Mouse (Mus musculus): ENCODE measurements around the gene Syndig1.
A peak's percentile ranks its signal among the peaks of the same experiment; 100 is the strongest.

Syndig1 gene

GRCm38 (mm10) chr2:149828911-149829310, at the start of gene Syndig1:
Gene Syndig1 (plus strand): TSS chr2:149829211.
- no peak for DNase-seq

GRCm38 (mm10) chr2:149798613-149799012, 30.4 kb upstream of the Syndig1 start:
- DNase-seq = no peak

- no peak for DNase-seq
Measured at GRCm38 (mm10) chr2:149804599-149805140, 24.3 kb upstream of the Syndig1 start.

GRCm38 (mm10) chr2:149805256-149805655, 23.8 kb upstream of the Syndig1 start:
- no peak for DNase-seq

- no peak for DNase-seq
Measured at GRCm38 (mm10) chr2:149812899-149813298, 16.1 kb upstream of the Syndig1 start.

- no peak for DNase-seq
Measured at GRCm38 (mm10) chr2:149818395-149818794, 10.6 kb upstream of the Syndig1 start.

GRCm38 (mm10) chr2:149819751-149820150, 9.3 kb upstream of the Syndig1 start:
- no peak for DNase-seq

GRCm38 (mm10) chr2:149820201-149820600, 8.8 kb upstream of the Syndig1 start:
- DNase-seq = no peak

- no peak for DNase-seq
Measured at GRCm38 (mm10) chr2:149829955-149830535, 1.0 kb downstream of the Syndig1 start.

GRCm38 (mm10) chr2:149830536-149831458, 1.8 kb downstream of the Syndig1 start, which contains the start of gene C530025M09Rik:
Gene C530025M09Rik (minus strand): TSS chr2:149831213.
- peak; percentile 19 for DNase-seq

GRCm38 (mm10) chr2:149831459-149832245, 2.6 kb downstream of the Syndig1 start:
- no peak for DNase-seq

- no peak for DNase-seq
Measured at GRCm38 (mm10) chr2:149832301-149832700, 3.3 kb downstream of the Syndig1 start.

- no peak for DNase-seq
Measured at GRCm38 (mm10) chr2:149835091-149835490, 6.1 kb downstream of the Syndig1 start.

GRCm38 (mm10) chr2:149836471-149837135, 7.6 kb downstream of the Syndig1 start:
- no peak for DNase-seq

- DNase-seq = no peak
Measured at GRCm38 (mm10) chr2:149839666-149840065, 10.7 kb downstream of the Syndig1 start.

GRCm38 (mm10) chr2:149844575-149844974, 15.6 kb downstream of the Syndig1 start:
- DNase-seq = no peak

GRCm38 (mm10) chr2:149848778-149849177, 19.8 kb downstream of the Syndig1 start:
- no peak for DNase-seq

- no peak for DNase-seq
Measured at GRCm38 (mm10) chr2:149861002-149861401, 32.0 kb downstream of the Syndig1 start.

GRCm38 (mm10) chr2:149865914-149866435, 37.0 kb downstream of the Syndig1 start:
- DNase-seq = no peak

GRCm38 (mm10) chr2:149870496-149870895, 41.5 kb downstream of the Syndig1 start:
- DNase-seq = no peak

GRCm38 (mm10) chr2:149872496-149872895, 43.5 kb downstream of the Syndig1 start:
- no peak for DNase-seq

- DNase-seq = no peak
Measured at GRCm38 (mm10) chr2:149873346-149873745, 44.3 kb downstream of the Syndig1 start.
